Mouse (Mus musculus): ENCODE measurements around the gene Ccdc28b. TPM values are rescaled to one million over a fixed set of nuclear protein-coding genes. Genes with fewer than 3 reads are reported as not detected.
A peak's percentile ranks its signal among the peaks of the same experiment; 100 is the strongest.

The Ccdc28b gene
- polyA plus RNA-seq, 1 experiment from 2014 or later = 183 TPM

- no peaks in the 10 kb centered on the region for H3K27me3 ChIP-seq (ENCODE audit: control insufficient read depth, insufficient read depth, low read depth, low read length)
- ATAC-seq = no peak
- H3K9me3 ChIP-seq (replicated peaks; ENCODE audit: control insufficient read depth, low read length, poor library complexity, severe bottlenecking) = no peaks in the 10 kb centered on the region
- H3K27ac ChIP-seq (ENCODE audit: low read length) = peak overlapping the region; percentile 98
- no peak overlapping the region for H3K4me2 ChIP-seq (ENCODE audit: low read length)
- H3K4me1 ChIP-seq (ENCODE audit: control insufficient read depth, insufficient read depth, low read length) = peaks cover 34% of the 10 kb centered on the region
- H3K36me3 ChIP-seq (ENCODE audit: control insufficient read depth, insufficient read depth, low read length) = peaks cover 38% of the 10 kb centered on the region
- H3K4me3 ChIP-seq (ENCODE audit: low read depth, low read length) = no peak overlapping the region
- H3K9ac ChIP-seq (ENCODE audit: low read depth, low read length) = no peak overlapping the region
- WGBS = 71% methylated on average over 6 of the region's 6 CpGs
Measured at GRCm38 (mm10) chr4:129626035-129626434, 2.3 kb upstream of the Ccdc28b start.

DNA sequence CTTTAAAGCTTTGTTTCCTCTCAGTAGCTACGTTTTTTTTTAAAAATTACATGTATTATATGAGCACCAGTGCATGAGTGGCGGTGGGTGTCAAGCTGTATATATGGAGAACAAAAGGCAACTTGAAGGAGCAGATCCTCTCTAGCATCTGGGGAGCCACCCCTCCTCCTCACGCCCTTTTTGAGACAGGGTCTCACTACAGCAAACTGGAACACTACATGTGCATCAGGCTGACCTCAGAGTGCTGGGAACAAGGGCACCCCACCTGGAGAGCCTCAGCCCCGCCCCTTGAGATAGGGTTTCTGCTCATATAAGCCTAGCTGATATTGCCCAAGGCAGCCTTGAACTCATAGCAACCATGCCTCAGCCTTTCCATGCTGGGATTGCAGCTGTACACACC lies 1.7 kb upstream of the Ccdc28b start:
- 40% methylated on average over 4 of the region's 4 CpGs for WGBS
- H3K27me3 ChIP-seq (ENCODE audit: control insufficient read depth, insufficient read depth, low read depth, low read length) = no peaks in the 10 kb centered on the region
- ATAC-seq = no peak
- H3K36me3 ChIP-seq (ENCODE audit: control insufficient read depth, insufficient read depth, low read length) = peaks cover 36% of the 10 kb centered on the region
- no peaks in the 10 kb centered on the region for H3K9me3 ChIP-seq (replicated peaks; ENCODE audit: control insufficient read depth, low read length, poor library complexity, severe bottlenecking)
- H3K9ac ChIP-seq (ENCODE audit: low read depth, low read length) = peak overlapping the region; percentile 82
- peaks cover 38% of the 10 kb centered on the region for H3K4me1 ChIP-seq (ENCODE audit: control insufficient read depth, insufficient read depth, low read length)
- peak overlapping the region; percentile 99 for H3K4me2 ChIP-seq (ENCODE audit: low read length)
- no peak overlapping the region for H3K4me3 ChIP-seq (ENCODE audit: low read depth, low read length)
- peak overlapping the region; percentile 98 for H3K27ac ChIP-seq (ENCODE audit: low read length)

- Histone ChIP-seq H3K9me3 (replicated peaks; ENCODE audit: control insufficient read depth, low read length, poor library complexity, severe bottlenecking) (no peaks in the 10 kb centered on the region), H3K4me3 (ENCODE audit: low read depth, low read length) (peak overlapping the region; percentile 71), H3K27ac (ENCODE audit: low read length) (peak overlapping the region; percentile 98), H3K4me2 (ENCODE audit: low read length) (peak overlapping the region; percentile 99), H3K4me1 (ENCODE audit: control insufficient read depth, insufficient read depth, low read length) (peaks cover 38% of the 10 kb centered on the region), H3K27me3 (ENCODE audit: control insufficient read depth, insufficient read depth, low read depth, low read length) (no peaks in the 10 kb centered on the region), H3K9ac (ENCODE audit: low read depth, low read length) (peak overlapping the region; percentile 82), H3K36me3 (ENCODE audit: control insufficient read depth, insufficient read depth, low read length) (peaks cover 33% of the 10 kb centered on the region)
- ATAC-seq = 0 out of 2 replicates have a peak, but pooled peaks have one; percentile 12
- under 1% methylated on average over 6 of the region's 6 CpGs for WGBS
Measured at GRCm38 (mm10) chr4:129625029-129625370, 1.3 kb upstream of the Ccdc28b start.

DNA sequence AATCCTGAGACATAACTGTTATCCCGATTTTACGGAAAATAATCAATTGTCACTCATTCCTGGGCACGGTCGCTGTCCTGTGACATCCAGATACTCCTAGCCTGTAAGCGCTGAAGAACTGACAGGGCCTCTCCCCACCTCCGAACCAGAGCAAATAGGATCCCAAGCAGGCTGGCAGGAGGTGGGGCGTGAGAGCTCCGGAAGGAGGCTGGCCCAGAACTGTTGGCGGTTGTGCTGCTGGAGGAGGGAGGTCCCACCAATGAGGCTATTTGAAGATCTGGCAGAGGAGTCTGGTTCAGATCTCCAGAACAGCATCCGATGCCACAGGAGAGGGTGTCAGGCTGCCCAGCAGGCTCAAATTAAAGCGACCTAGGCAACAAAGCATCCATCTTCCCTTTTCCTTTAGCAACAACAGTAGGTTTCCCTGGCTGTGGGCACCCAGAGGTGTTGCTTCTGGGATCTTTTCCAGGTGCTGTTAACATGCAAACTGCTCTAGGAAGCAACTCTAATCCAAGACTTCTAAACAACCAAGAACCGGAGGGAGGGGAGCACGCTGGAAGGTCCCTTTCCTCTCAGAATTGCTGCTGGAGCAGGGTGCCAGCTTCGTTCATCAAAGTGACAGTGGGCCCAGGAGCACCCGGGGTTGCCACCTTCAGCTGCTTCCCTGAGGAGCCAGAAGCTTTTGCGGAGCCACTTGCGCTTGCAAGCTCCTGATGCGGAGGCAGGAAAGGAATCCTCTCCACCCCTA lies 708 bp upstream of the Ccdc28b start:
- Histone ChIP-seq H3K36me3 (ENCODE audit: control insufficient read depth, insufficient read depth, low read length) (peaks cover 33% of the 10 kb centered on the region), H3K9me3 (replicated peaks; ENCODE audit: control insufficient read depth, low read length, poor library complexity, severe bottlenecking) (no peaks in the 10 kb centered on the region), H3K9ac (ENCODE audit: low read depth, low read length) (peak overlapping the region; percentile 82), H3K27me3 (ENCODE audit: control insufficient read depth, insufficient read depth, low read depth, low read length) (no peaks in the 10 kb centered on the region), H3K4me3 (ENCODE audit: low read depth, low read length) (peak overlapping the region; percentile 71), H3K4me1 (ENCODE audit: control insufficient read depth, insufficient read depth, low read length) (peaks cover 38% of the 10 kb centered on the region), H3K27ac (ENCODE audit: low read length) (peak overlapping the region; percentile 98), H3K4me2 (ENCODE audit: low read length) (peak overlapping the region; percentile 99)
- under 1% methylated on average over 18 of the region's 18 CpGs for WGBS
- ATAC-seq = peak; percentile 95

DNA sequence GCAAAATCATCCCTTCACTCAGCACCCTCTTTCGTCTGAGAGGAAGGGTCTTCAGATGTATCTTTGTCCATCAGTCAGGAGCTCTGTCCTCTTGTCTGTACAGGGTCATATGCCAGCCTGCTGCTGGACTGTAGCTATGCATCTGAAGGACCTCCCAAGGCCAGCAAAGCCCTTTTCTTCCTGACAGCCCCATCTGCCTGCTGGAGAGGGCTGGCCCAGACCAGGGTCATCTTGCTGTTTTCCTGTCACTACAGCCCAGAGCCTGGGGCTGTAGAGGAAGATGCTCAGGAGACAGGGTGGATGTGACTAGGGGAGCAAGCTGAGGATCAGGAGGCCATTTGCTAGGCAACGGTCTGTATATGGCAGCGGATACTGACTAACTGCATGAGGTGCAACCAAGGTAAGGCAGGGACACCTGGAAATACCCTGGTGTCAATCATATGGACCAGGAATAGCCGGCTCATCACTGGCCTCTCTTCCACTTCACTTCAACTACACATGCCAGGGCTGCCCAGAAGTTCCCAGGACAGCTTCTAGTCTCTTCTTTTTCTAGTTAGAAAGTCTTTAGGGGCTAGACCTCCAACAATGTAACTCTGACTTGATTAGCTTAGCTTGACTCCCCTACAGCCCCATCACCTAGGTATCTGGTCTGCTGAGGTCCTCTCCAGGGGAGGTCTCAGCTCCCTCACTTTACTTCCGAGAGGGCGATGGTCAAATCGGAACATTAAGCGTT lies 778 bp downstream of the Ccdc28b start:
- Histone ChIP-seq H3K4me2 (ENCODE audit: low read length) (peak overlapping the region; percentile 99), H3K36me3 (ENCODE audit: control insufficient read depth, insufficient read depth, low read length) (peaks cover 18% of the 10 kb centered on the region), H3K27ac (ENCODE audit: low read length) (peak overlapping the region; percentile 98), H3K9me3 (replicated peaks; ENCODE audit: control insufficient read depth, low read length, poor library complexity, severe bottlenecking) (no peaks in the 10 kb centered on the region), H3K27me3 (ENCODE audit: control insufficient read depth, insufficient read depth, low read depth, low read length) (no peaks in the 10 kb centered on the region), H3K4me1 (ENCODE audit: control insufficient read depth, insufficient read depth, low read length) (peaks cover 43% of the 10 kb centered on the region), H3K4me3 (ENCODE audit: low read depth, low read length) (peak overlapping the region; percentile 71), H3K9ac (ENCODE audit: low read depth, low read length) (peak overlapping the region; percentile 82)
- no peak for ATAC-seq
- 14% methylated on average over 8 of the region's 8 CpGs for WGBS

DNA sequence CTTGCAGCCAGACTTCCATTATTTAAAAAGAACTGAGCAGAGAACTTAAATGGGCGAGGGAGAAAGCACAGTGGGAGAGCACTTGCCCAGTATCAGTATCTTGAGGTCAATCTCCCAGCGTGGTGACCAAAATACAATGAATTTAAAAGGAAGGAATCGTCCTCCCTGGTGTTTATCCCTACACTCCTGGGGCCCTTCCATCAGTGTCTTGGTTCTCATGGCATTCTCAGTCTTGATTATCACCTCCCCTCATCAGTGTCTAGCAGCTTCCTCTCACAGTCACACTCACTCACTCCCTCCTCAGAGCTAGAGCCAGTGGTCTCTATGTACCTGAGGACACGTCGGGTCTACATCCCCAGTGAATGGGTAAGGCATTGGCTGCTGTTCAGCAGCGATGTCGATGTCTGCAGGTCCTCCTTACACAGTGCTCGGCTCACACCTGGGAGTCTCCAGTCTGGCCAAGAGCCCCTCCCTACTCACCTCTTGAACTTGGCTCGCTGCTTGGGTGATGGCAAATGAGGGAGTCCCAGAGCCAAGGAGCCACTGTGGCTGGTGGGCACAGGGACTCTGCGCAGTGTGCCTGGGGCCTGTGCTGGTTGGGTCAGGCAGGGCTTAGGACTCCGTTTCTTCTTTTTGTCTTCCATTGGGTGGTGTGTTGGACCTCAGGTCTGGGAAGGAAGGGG lies 1.5 kb downstream of the Ccdc28b start:
- ATAC-seq = no peak
- Histone ChIP-seq H3K36me3 (ENCODE audit: control insufficient read depth, insufficient read depth, low read length) (peaks cover 12% of the 10 kb centered on the region; the same call in 1 of the 2 replicates), H3K27me3 (ENCODE audit: control insufficient read depth, insufficient read depth, low read depth, low read length) (no peaks in the 10 kb centered on the region), H3K4me1 (ENCODE audit: control insufficient read depth, insufficient read depth, low read length) (peaks cover 46% of the 10 kb centered on the region), H3K9me3 (replicated peaks; ENCODE audit: control insufficient read depth, low read length, poor library complexity, severe bottlenecking) (no peaks in the 10 kb centered on the region), H3K4me3 (ENCODE audit: low read depth, low read length) (peak overlapping the region; percentile 71), H3K9ac (ENCODE audit: low read depth, low read length) (peak overlapping the region; percentile 82), H3K4me2 (ENCODE audit: low read length) (peak overlapping the region; percentile 99), H3K27ac (ENCODE audit: low read length) (peak overlapping the region; percentile 98)
- 73% methylated on average over 11 of the region's 11 CpGs for WGBS

- WGBS = 83% methylated on average over 8 of the region's 8 CpGs
- no peak for ATAC-seq
- Histone ChIP-seq H3K27ac (ENCODE audit: low read length) (no peak overlapping the region), H3K36me3 (ENCODE audit: control insufficient read depth, insufficient read depth, low read length) (peaks cover 8% of the 10 kb centered on the region; the same call in 1 of the 2 replicates), H3K27me3 (ENCODE audit: control insufficient read depth, insufficient read depth, low read depth, low read length) (no peaks in the 10 kb centered on the region), H3K4me1 (ENCODE audit: control insufficient read depth, insufficient read depth, low read length) (peaks cover 46% of the 10 kb centered on the region), H3K4me2 (ENCODE audit: low read length) (peak overlapping the region; percentile 7; the same call in 1 of the 2 replicates), H3K9ac (ENCODE audit: low read depth, low read length) (peak overlapping the region; percentile 42; the same call in 1 of the 2 replicates), H3K4me3 (ENCODE audit: low read depth, low read length) (no peak overlapping the region), H3K9me3 (replicated peaks; ENCODE audit: control insufficient read depth, low read length, poor library complexity, severe bottlenecking) (no peaks in the 10 kb centered on the region)
Measured at GRCm38 (mm10) chr4:129621283-129621841, 2.4 kb downstream of the Ccdc28b start.

GRCm38 (mm10) chr4:129620419-129621282 lies 3.1 kb downstream of the Ccdc28b start:
- peaks cover 4% of the 10 kb centered on the region; the same call in 1 of the 2 replicates for H3K36me3 ChIP-seq (ENCODE audit: control insufficient read depth, insufficient read depth, low read length)
- H3K27ac ChIP-seq (ENCODE audit: low read length) = no peak overlapping the region
- H3K27me3 ChIP-seq (ENCODE audit: control insufficient read depth, insufficient read depth, low read depth, low read length) = no peaks in the 10 kb centered on the region
- H3K4me3 ChIP-seq (ENCODE audit: low read depth, low read length) = no peak overlapping the region
- peaks cover 43% of the 10 kb centered on the region for H3K4me1 ChIP-seq (ENCODE audit: control insufficient read depth, insufficient read depth, low read length)
- no peak overlapping the region for H3K4me2 ChIP-seq (ENCODE audit: low read length)
- no peak for ATAC-seq
- no peaks in the 10 kb centered on the region for H3K9me3 ChIP-seq (replicated peaks; ENCODE audit: control insufficient read depth, low read length, poor library complexity, severe bottlenecking)
- WGBS = 93% methylated on average over 11 of the region's 11 CpGs
- peak overlapping the region; percentile 42; the same call in 1 of the 2 replicates for H3K9ac ChIP-seq (ENCODE audit: low read depth, low read length)
